Mouse (Mus musculus): Measurements from ENCODE around the gene Lrmda. TPM values are rescaled to one million over a fixed set of nuclear protein-coding genes. Genes with fewer than 3 reads are reported as not detected.
A peak's percentile ranks its signal among the peaks of the same experiment; 100 is the strongest.

The Lrmda gene
- polyA plus RNA-seq, 1 experiment from 2014 or later, result not detected

- no peak overlapping the region for H3K4me2 ChIP-seq (ENCODE audit: low read length)
- H3K4me3 ChIP-seq (replicated peaks; ENCODE audit: low read depth, low read length), result no peak overlapping the region
- no peaks in the 10 kb centered on the region for H3K36me3 ChIP-seq (ENCODE audit: control insufficient read depth, insufficient read depth, low read length)
- H3K9ac ChIP-seq (replicated peaks; ENCODE audit: low read length), result no peak overlapping the region
- ATAC-seq (ENCODE audit: low FRiP score, low TSS enrichment), result no peak
- H3K9me3 ChIP-seq (ENCODE audit: control insufficient read depth, low read length), result no peaks in the 10 kb centered on the region
- peaks cover 23% of the 10 kb centered on the region for H3K27me3 ChIP-seq (ENCODE audit: control insufficient read depth, insufficient read depth, low read length)
- 25% methylated on average over 6 of the region's 6 CpGs for WGBS
- no peak overlapping the region for H3K27ac ChIP-seq (replicated peaks; ENCODE audit: low read depth, low read length)
- DNase-seq, result no peak
- peaks cover 29% of the 10 kb centered on the region for H3K4me1 ChIP-seq (ENCODE audit: control insufficient read depth, insufficient read depth, low read length)
Observed at GRCm38 (mm10) chr14:22576441-22576840, 556.9 kb downstream of the Lrmda start.

GRCm38 (mm10) chr14:22577411-22578037, 558.0 kb downstream of the Lrmda start:
- Histone ChIP-seq H3K27ac (replicated peaks; ENCODE audit: low read depth, low read length) (no peak overlapping the region), H3K27me3 (ENCODE audit: control insufficient read depth, insufficient read depth, low read length) (peaks cover 19% of the 10 kb centered on the region), H3K4me2 (ENCODE audit: low read length) (peak overlapping the region; percentile 45), H3K9ac (replicated peaks; ENCODE audit: low read length) (no peak overlapping the region; the same call in 1 of the 2 replicates), H3K4me3 (replicated peaks; ENCODE audit: low read depth, low read length) (no peak overlapping the region), H3K9me3 (ENCODE audit: control insufficient read depth, low read length) (no peaks in the 10 kb centered on the region), H3K4me1 (ENCODE audit: control insufficient read depth, insufficient read depth, low read length) (peaks cover 29% of the 10 kb centered on the region), H3K36me3 (ENCODE audit: control insufficient read depth, insufficient read depth, low read length) (no peaks in the 10 kb centered on the region)
- ATAC-seq (ENCODE audit: low FRiP score, low TSS enrichment) (peak; percentile 53; the same call in 1 of the 2 replicates), DNase-seq (peak; percentile 62)
- WGBS, result 6% methylated on average over 13 of the region's 13 CpGs

GRCm38 (mm10) chr14:22578224-22578623, 558.7 kb downstream of the Lrmda start:
- H3K27me3 ChIP-seq (ENCODE audit: control insufficient read depth, insufficient read depth, low read length), result peaks cover 16% of the 10 kb centered on the region
- 18% methylated on average over 6 of the region's 6 CpGs for WGBS

GRCm38 (mm10) chr14:22578986-22579385, 559.5 kb downstream of the Lrmda start:
- Histone ChIP-seq H3K27me3 (ENCODE audit: control insufficient read depth, insufficient read depth, low read length) (peaks cover 14% of the 10 kb centered on the region), H3K27ac (replicated peaks; ENCODE audit: low read depth, low read length) (no peak overlapping the region), H3K4me3 (replicated peaks; ENCODE audit: low read depth, low read length) (no peak overlapping the region), H3K9me3 (ENCODE audit: control insufficient read depth, low read length) (no peaks in the 10 kb centered on the region), H3K36me3 (ENCODE audit: control insufficient read depth, insufficient read depth, low read length) (no peaks in the 10 kb centered on the region), H3K9ac (replicated peaks; ENCODE audit: low read length) (no peak overlapping the region), H3K4me1 (ENCODE audit: control insufficient read depth, insufficient read depth, low read length) (peaks cover 29% of the 10 kb centered on the region), H3K4me2 (ENCODE audit: low read length) (no peak overlapping the region)
- DNase-seq (no peak), ATAC-seq (ENCODE audit: low FRiP score, low TSS enrichment) (no peak)
- WGBS, result 87% methylated on average over 3 of the region's 3 CpGs

More at GRCm38 (mm10) chr14:22578224-22578623, 558.7 kb downstream of the Lrmda start:
- Histone ChIP-seq H3K9me3 (ENCODE audit: control insufficient read depth, low read length) (no peaks in the 10 kb centered on the region), H3K4me3 (replicated peaks; ENCODE audit: low read depth, low read length) (no peak overlapping the region), H3K4me1 (ENCODE audit: control insufficient read depth, insufficient read depth, low read length) (peaks cover 29% of the 10 kb centered on the region), H3K4me2 (ENCODE audit: low read length) (peak overlapping the region; percentile 45), H3K27ac (replicated peaks; ENCODE audit: low read depth, low read length) (no peak overlapping the region), H3K36me3 (ENCODE audit: control insufficient read depth, insufficient read depth, low read length) (no peaks in the 10 kb centered on the region), H3K9ac (replicated peaks; ENCODE audit: low read length) (no peak overlapping the region)
- no peak for ATAC-seq (ENCODE audit: low FRiP score, low TSS enrichment)
- peak; percentile 93 for DNase-seq

GRCm38 (mm10) chr14:22582065-22582464, 562.6 kb downstream of the Lrmda start:
- DNase-seq, result no peak
- Histone ChIP-seq H3K4me2 (ENCODE audit: low read length) (no peak overlapping the region), H3K36me3 (ENCODE audit: control insufficient read depth, insufficient read depth, low read length) (no peaks in the 10 kb centered on the region), H3K27ac (replicated peaks; ENCODE audit: low read depth, low read length) (no peak overlapping the region), H3K27me3 (ENCODE audit: control insufficient read depth, insufficient read depth, low read length) (peaks cover 7% of the 10 kb centered on the region; the same call in 1 of the 2 replicates), H3K9ac (replicated peaks; ENCODE audit: low read length) (no peak overlapping the region), H3K9me3 (ENCODE audit: control insufficient read depth, low read length) (no peaks in the 10 kb centered on the region), H3K4me3 (replicated peaks; ENCODE audit: low read depth, low read length) (no peak overlapping the region), H3K4me1 (ENCODE audit: control insufficient read depth, insufficient read depth, low read length) (peaks cover 13% of the 10 kb centered on the region)
- 94% methylated on average over 9 of the region's 9 CpGs for WGBS
- no peak for ATAC-seq (ENCODE audit: low FRiP score, low TSS enrichment)

GRCm38 (mm10) chr14:22586281-22586680, 566.8 kb downstream of the Lrmda start:
- no peaks in the 10 kb centered on the region for H3K27me3 ChIP-seq (ENCODE audit: control insufficient read depth, insufficient read depth, low read length)
- no peak overlapping the region for H3K9ac ChIP-seq (replicated peaks; ENCODE audit: low read length)
- DNase-seq, result no peak
- H3K9me3 ChIP-seq (ENCODE audit: control insufficient read depth, low read length), result no peaks in the 10 kb centered on the region
- no peak overlapping the region for H3K27ac ChIP-seq (replicated peaks; ENCODE audit: low read depth, low read length)
- 0 out of 2 replicates have a peak, but pooled peaks cover 5% of the 10 kb centered on the region for H3K4me1 ChIP-seq (ENCODE audit: control insufficient read depth, insufficient read depth, low read length)
- no peak overlapping the region for H3K4me3 ChIP-seq (replicated peaks; ENCODE audit: low read depth, low read length)
- H3K36me3 ChIP-seq (ENCODE audit: control insufficient read depth, insufficient read depth, low read length), result no peaks in the 10 kb centered on the region
- ATAC-seq (ENCODE audit: low FRiP score, low TSS enrichment), result no peak
- 78% methylated on average over 4 of the region's 4 CpGs for WGBS
- H3K4me2 ChIP-seq (ENCODE audit: low read length), result no peak overlapping the region

- 80% methylated on average over 4 of the region's 4 CpGs for WGBS
- H3K27ac ChIP-seq (replicated peaks; ENCODE audit: low read depth, low read length), result no peak overlapping the region
- H3K9ac ChIP-seq (replicated peaks; ENCODE audit: low read length), result no peak overlapping the region
- no peak overlapping the region for H3K4me2 ChIP-seq (ENCODE audit: low read length)
- H3K4me1 ChIP-seq (ENCODE audit: control insufficient read depth, insufficient read depth, low read length), result 0 out of 2 replicates have a peak, but pooled peaks cover 5% of the 10 kb centered on the region
- no peaks in the 10 kb centered on the region for H3K36me3 ChIP-seq (ENCODE audit: control insufficient read depth, insufficient read depth, low read length)
- ATAC-seq (ENCODE audit: low FRiP score, low TSS enrichment), result no peak
- H3K27me3 ChIP-seq (ENCODE audit: control insufficient read depth, insufficient read depth, low read length), result no peaks in the 10 kb centered on the region
- H3K4me3 ChIP-seq (replicated peaks; ENCODE audit: low read depth, low read length), result no peak overlapping the region
- DNase-seq, result no peak
- no peaks in the 10 kb centered on the region for H3K9me3 ChIP-seq (ENCODE audit: control insufficient read depth, low read length)
Observed at GRCm38 (mm10) chr14:22586796-22587195, 567.3 kb downstream of the Lrmda start.

- H3K36me3 ChIP-seq (ENCODE audit: control insufficient read depth, insufficient read depth, low read length), result no peaks in the 10 kb centered on the region
- DNase-seq (no peak), ATAC-seq (ENCODE audit: low FRiP score, low TSS enrichment) (no peak)
- H3K4me2 ChIP-seq (ENCODE audit: low read length), result no peak overlapping the region
- no peak overlapping the region for H3K9ac ChIP-seq (replicated peaks; ENCODE audit: low read length)
- no peak overlapping the region for H3K4me3 ChIP-seq (replicated peaks; ENCODE audit: low read depth, low read length)
- WGBS, result 81% methylated on average over 4 of the region's 4 CpGs
- H3K4me1 ChIP-seq (ENCODE audit: control insufficient read depth, insufficient read depth, low read length), result 0 out of 2 replicates have a peak, but pooled peaks cover 5% of the 10 kb centered on the region
- no peaks in the 10 kb centered on the region for H3K27me3 ChIP-seq (ENCODE audit: control insufficient read depth, insufficient read depth, low read length)
- H3K9me3 ChIP-seq (ENCODE audit: control insufficient read depth, low read length), result no peaks in the 10 kb centered on the region
- H3K27ac ChIP-seq (replicated peaks; ENCODE audit: low read depth, low read length), result no peak overlapping the region
Observed at GRCm38 (mm10) chr14:22587285-22587957, 567.9 kb downstream of the Lrmda start.

- Histone ChIP-seq H3K9ac (replicated peaks; ENCODE audit: low read length) (no peak overlapping the region), H3K4me2 (ENCODE audit: low read length) (no peak overlapping the region), H3K36me3 (ENCODE audit: control insufficient read depth, insufficient read depth, low read length) (no peaks in the 10 kb centered on the region), H3K9me3 (ENCODE audit: control insufficient read depth, low read length) (no peaks in the 10 kb centered on the region), H3K4me3 (replicated peaks; ENCODE audit: low read depth, low read length) (no peak overlapping the region), H3K27ac (replicated peaks; ENCODE audit: low read depth, low read length) (no peak overlapping the region), H3K27me3 (ENCODE audit: control insufficient read depth, insufficient read depth, low read length) (no peaks in the 10 kb centered on the region), H3K4me1 (ENCODE audit: control insufficient read depth, insufficient read depth, low read length) (0 out of 2 replicates have a peak, but pooled peaks cover 5% of the 10 kb centered on the region)
- 83% methylated on average over 4 of the region's 4 CpGs for WGBS
- ATAC-seq (ENCODE audit: low FRiP score, low TSS enrichment), result no peak
- DNase-seq, result no peak
Observed at GRCm38 (mm10) chr14:22587958-22588296, 568.4 kb downstream of the Lrmda start.

Measured in midbrain, embryonic 14.5 days (tissue).